Mouse (Mus musculus) urinary bladder, postnatal 0 days (tissue): ENCODE data around the gene Cpn1. TPM values are rescaled to one million over a fixed set of nuclear protein-coding genes. Genes with fewer than 3 reads are reported as not detected.

Experiments
- polyA plus RNA-seq: library from polyadenylated mRNA; unstranded; fragments of >200 nt; fragmentation: Nextera tagmentation; extraction: Ambion mirVana; gene quantifications from 2 replicates; pipeline ENCODE4 v1.2.1, GENCODE M21; 2015

The Cpn1 gene
- 0.12 and 0.25 TPM in 2 replicates for polyA plus RNA-seq

GRCm38 (mm10) chr19:43986069-43986794 lies at the start of gene Cpn1:
TSS of gene Cpn1 (minus strand) at chr19:43986556.

GRCm38 (mm10) chr19:44028972-44029371 lies 42.6 kb upstream of the Cpn1 start, which contains the start of gene Cyp2c23:
TSS of gene Cyp2c23 (minus strand) at chr19:44029208.

DNA sequence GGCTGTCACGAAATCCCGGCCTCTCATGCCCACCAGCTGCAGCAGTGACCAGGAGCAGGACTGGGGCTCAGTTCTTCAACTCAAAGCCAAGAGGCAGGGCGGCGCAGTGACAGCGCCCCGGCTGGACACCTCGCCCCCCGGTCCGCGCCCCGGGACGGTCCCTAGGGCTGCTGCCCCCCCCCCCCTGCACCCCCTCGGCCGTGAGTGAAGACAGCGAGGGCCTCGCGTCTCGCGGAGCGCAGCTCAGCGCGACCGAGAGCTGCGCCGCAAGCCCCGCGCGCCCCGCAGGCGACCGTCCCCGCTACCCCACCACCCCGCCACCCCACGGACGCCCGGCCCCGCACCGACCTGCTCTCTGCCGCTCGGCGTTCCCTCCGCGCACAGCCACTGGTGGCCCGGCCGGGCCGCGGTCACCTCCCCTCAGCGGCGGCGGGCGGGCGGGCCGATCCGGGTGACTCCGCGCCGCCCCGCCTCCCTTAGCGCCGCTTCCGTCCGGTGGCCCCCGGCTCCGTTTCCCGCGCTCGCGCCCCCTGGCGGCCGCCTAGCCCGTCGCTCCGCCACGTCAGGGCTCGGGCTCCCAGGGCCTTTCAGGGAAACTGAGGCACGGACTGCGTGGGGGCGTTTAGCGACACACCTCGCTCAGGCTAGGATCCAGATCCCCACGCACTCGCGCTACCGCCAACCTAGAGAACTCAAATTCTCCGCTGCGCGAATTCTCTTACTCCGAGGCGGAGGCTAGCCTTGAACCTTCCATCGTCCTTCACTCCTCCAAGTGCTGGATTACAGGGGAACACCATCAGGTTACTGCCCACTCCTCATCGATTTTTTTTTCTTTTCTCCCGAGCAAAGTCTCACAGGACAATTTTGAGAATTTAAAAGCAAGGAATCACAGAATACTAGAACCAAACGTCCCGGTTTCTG lies 46.3 kb downstream of the Cpn1 start, which contains the start of gene Dnmbp:
TSS of gene Dnmbp (minus strand) at position 423 of the 921 bp plus-strand sequence.

Other genes with a start within 250 kb of the Cpn1 start
- 10.5 and 12.1 TPM in 2 replicates for gene Cutc, start 233.6 kb downstream of the Cpn1 start, polyA plus RNA-seq
- 5.1 and 5.2 TPM in 2 replicates for gene Cox15, start 233.6 kb downstream of the Cpn1 start, polyA plus RNA-seq
- 0.50 and 0.54 TPM in 2 replicates for gene Abcc2, start 204.4 kb downstream of the Cpn1 start, polyA plus RNA-seq
- 15.4 and 16.3 TPM in 2 replicates for gene Dnmbp, start 46.4 kb downstream of the Cpn1 start, polyA plus RNA-seq
- 0.79 and 0.97 TPM in 2 replicates for gene Cyp2c23, start 42.7 kb upstream of the Cpn1 start, polyA plus RNA-seq
- 25.5 and 28.9 TPM in 2 replicates for gene Erlin1, start 83.2 kb upstream of the Cpn1 start, polyA plus RNA-seq
- 19.4 and 23.0 TPM in 2 replicates for gene Chuk, start 120.9 kb upstream of the Cpn1 start, polyA plus RNA-seq
- gene Cwf19l1, start 149.3 kb upstream of the Cpn1 start, polyA plus RNA-seq, result 12.0 and 15.1 TPM in 2 replicates
- gene Bloc1s2, start 159.9 kb upstream of the Cpn1 start, polyA plus RNA-seq, result 49.9 and 51.6 TPM in 2 replicates
- not detected in 2 replicates for gene Pkd2l1, start 205.9 kb upstream of the Cpn1 start, polyA plus RNA-seq
- gene Scd3, start 216.7 kb upstream of the Cpn1 start, polyA plus RNA-seq, result not detected in 2 replicates